Comparison of ENCODE assay signal across 23 mouse cellular contexts in the genomic region with DNA sequence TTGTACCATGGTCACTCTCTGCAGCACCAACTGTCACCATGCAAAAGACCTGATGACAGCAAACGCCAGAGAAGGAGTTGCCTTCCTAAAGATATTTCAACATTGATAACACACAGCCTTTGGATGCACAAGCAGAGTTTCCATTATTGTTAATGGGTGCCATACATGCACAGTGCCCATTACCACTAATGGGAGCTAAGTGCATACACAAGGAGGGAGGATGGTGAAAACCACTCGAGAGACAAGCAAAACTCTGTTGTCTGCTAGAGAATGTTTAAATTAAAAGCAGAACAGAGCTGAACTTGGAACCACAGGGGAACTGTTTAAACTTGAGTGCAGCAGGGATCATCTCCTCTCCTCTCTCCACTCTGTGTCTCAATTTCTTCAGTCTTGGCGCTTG.
"Had no signal": no experiment of that assay in that cellular context is flagged by ENCODE, and none has a peak within 500 bp of the region (broad histone marks: within the 10 kb centered on the region; RNA-seq: fewer than 3 reads in every experiment).

No protein-coding gene starts in this region.

- H3K9me3 ChIP-seq: heart, embryonic 10.5 days; heart, embryonic 12.5 days; hindbrain, embryonic 12.5 days; limb, embryonic 10.5 days; limb, embryonic 12.5 days; liver, embryonic 13.5 days had no signal

- H3K4me1 ChIP-seq: heart, embryonic 10.5 days; heart, embryonic 12.5 days; hindbrain, embryonic 12.5 days; limb, embryonic 10.5 days; limb, embryonic 12.5 days; liver, embryonic 13.5 days had no signal

- H3K36me3 ChIP-seq: heart, embryonic 10.5 days; heart, embryonic 12.5 days; hindbrain, embryonic 12.5 days; limb, embryonic 10.5 days; limb, embryonic 12.5 days; liver, embryonic 13.5 days had no signal

- H3K4me2 ChIP-seq: heart, embryonic 12.5 days; hindbrain, embryonic 12.5 days; limb, embryonic 12.5 days; liver, embryonic 11.5 days; liver, embryonic 13.5 days had no signal

- H3K9ac ChIP-seq: heart, embryonic 12.5 days; hindbrain, embryonic 12.5 days; limb, embryonic 12.5 days; liver, embryonic 13.5 days had no signal

- H3K27ac ChIP-seq: gastrocnemius, adult 2 months; heart, embryonic 10.5 days; hindbrain, embryonic 12.5 days; hindbrain, postnatal 0 days; left cerebral cortex, adult 2 months; limb, embryonic 10.5 days; limb, embryonic 12.5 days; liver, embryonic 13.5 days had no signal

- H3K27me3 ChIP-seq: heart, embryonic 12.5 days; hindbrain, embryonic 12.5 days; limb, embryonic 12.5 days; liver, embryonic 13.5 days had no signal

- DNase-seq: gastrocnemius, adult 2 months; gastrocnemius, postnatal 10 days; gastrocnemius, postnatal 25 days; heart, adult 18-20 months; heart, postnatal 10 days; kidney, adult 11 months; kidney, adult 2 months; kidney, adult 9 months; kidney, postnatal 10 days; kidney, postnatal 25 days; kidney, postnatal 4 days; layer of hippocampus, adult 9-11 months; liver; liver, embryonic 13.5 days had no signal

- ATAC-seq: hindbrain, postnatal 0 days; intestine, embryonic 16.5 days had no signal

- H3K4me3 ChIP-seq: gastrocnemius, adult 2 months; heart, embryonic 10.5 days; heart, embryonic 12.5 days; hindbrain, embryonic 12.5 days; left cerebral cortex, adult 2 months; limb, embryonic 10.5 days; limb, embryonic 12.5 days; liver, embryonic 13.5 days had no signal
